Mouse (Mus musculus) liver, embryonic 13.5 days (tissue): ENCODE measurements at regions not wholly inside any gene's neighbourhood (a gene's known extent, or its start where the extent isn't known, plus 50 kb on each side); places are given as distances from the start of the nearest gene placed in this dataset.
A peak's percentile ranks its signal among the peaks of the same experiment; 100 is the strongest.

Source experiments
- ATAC-seq: fragments of 200-750 bp; cut with Nextera tagmentation; 2 replicates; pipeline ENCODE4 v1.8.0; 2017; ENCODE audit warnings: low read depth, mild to moderate bottlenecking, moderate number of reproducible peaks, moderate library complexity
- DNase-seq: peaks from one replicate; pipeline ENCODE4 v3.0.0; 2022
- H3K27ac ChIP-seq: fragments of 300-500 bp; sonication (generic); 2 replicates; pipeline ENCODE4 v1.5.1; 2015; ENCODE audit warnings: moderate library complexity, mild to moderate bottlenecking, inconsistent platforms
- H3K27me3 ChIP-seq: fragments of 300-500 bp; sonication (generic); 2 replicates; pipeline ENCODE4 v1.6.1; 2015; ENCODE audit warnings: mild to moderate bottlenecking, inconsistent platforms
- H3K36me3 ChIP-seq: fragments of 300-500 bp; sonication (generic); 2 replicates; pipeline ENCODE4 v1.6.1; 2015; ENCODE audit warnings: mild to moderate bottlenecking, inconsistent platforms
- H3K4me1 ChIP-seq: fragments of 300-500 bp; sonication (generic); replicated peaks from 2 replicates; pipeline ENCODE4 v1.6.1; 2015; ENCODE audit warnings: inconsistent platforms
- H3K4me2 ChIP-seq: fragments of 300-500 bp; sonication (generic); 2 replicates; pipeline ENCODE4 v1.6.1; 2015; ENCODE audit warnings: inconsistent platforms, mild to moderate bottlenecking, moderate library complexity
- H3K4me3 ChIP-seq: fragments of 300-500 bp; sonication (generic); replicated peaks from 2 replicates; pipeline ENCODE4 v1.5.1; 2015; ENCODE audit warnings: mild to moderate bottlenecking, inconsistent platforms
- H3K9ac ChIP-seq: fragments of 300-500 bp; sonication (generic); 2 replicates; pipeline ENCODE4 v1.6.1; 2015; ENCODE audit warnings: mild to moderate bottlenecking, inconsistent platforms
- H3K9me3 ChIP-seq: fragments of 300-500 bp; sonication (generic); replicated peaks from 2 replicates; pipeline ENCODE4 v1.6.1; 2016; ENCODE audit warnings: inconsistent platforms
- WGBS: fragments of 180-500 bp; shearing (Covaris S2); methylation state at CpG from one replicate; pipeline ENCODE4 v1.1.7; 2015; ENCODE audit not compliant: insufficient replicate concordance; 5-methylcytosine and 5-hydroxymethylcytosine counted together

DNA sequence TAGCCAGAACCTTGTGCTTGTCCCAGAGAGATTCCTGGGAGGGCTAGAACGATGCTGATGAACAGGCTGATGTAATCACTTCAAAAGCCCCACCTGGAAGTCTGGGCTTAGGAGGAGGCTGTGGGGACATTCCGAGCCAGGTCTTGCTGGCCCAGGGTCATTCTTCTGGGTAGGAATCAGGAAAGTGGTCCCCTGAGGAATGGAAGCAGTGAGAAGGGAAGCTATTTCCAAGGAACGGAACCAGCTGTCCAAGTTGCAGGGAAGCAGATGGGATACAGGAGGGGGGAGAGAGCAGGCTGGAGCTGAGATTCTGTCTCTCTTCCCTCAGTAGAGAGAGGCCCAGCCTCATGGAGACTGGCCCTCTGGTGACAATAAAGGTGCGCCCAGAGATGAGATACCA is 243.9 kb downstream of the Tcf7l2 start:
- Histone ChIP-seq H3K4me3 (no peak overlapping the region), H3K9ac (no peak overlapping the region), H3K4me1 (peaks cover 7% of the 10 kb centered on the region; the same call in 1 of the 2 replicates), H3K27me3 (no peaks in the 10 kb centered on the region), H3K27ac (no peak overlapping the region), H3K9me3 (no peaks in the 10 kb centered on the region), H3K36me3 (no peaks in the 10 kb centered on the region), H3K4me2 (no peak overlapping the region)
- no peak for ATAC-seq
- no peak for DNase-seq
- 72% methylated on average over 4 of the region's 4 CpGs for WGBS

DNA sequence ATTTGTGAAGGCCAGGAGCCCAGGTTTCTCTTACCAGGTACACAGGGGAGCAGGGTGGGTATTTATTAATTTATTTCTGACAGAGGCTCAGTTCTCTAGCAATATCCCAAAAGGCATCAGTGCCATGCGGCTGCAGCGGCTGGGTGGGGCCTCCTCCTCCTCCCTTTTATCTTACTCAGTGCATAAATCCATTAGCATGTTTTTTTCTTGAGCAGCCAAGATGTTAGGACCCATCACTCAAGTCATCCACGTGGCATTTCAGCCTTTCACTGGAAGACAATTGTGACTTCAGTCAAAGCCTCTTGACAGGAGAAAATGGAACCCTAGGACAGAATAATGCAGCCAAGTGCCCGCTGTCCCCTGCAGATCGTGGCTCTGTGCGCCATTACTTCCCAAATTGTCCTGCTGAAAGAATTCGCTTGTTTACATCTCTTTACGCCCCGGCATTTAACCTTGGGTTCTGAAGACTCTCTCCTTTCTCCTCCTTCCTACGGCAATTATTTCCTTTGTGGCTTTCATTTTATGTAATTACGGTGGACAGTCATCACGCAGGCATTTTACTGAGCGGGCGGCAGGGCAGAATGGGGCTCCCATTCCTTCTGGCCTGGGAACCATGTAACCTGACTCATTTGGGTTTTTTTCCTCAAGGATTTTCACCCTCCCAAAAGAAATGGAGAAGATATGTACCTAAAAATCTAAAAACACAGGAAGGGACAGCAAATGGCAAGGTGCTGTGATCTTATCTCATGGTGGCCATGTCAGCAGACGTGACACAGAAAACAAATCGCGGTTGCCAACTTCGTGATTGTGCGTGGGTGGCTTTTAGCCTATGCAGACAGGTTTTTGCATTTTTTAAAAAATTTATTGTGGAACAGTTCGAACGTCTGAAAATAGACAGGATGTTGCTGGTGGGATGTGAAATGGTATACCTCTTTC is 250.4 kb downstream of the Tcf7l2 start:
- Histone ChIP-seq H3K9me3 (no peaks in the 10 kb centered on the region), H3K36me3 (no peaks in the 10 kb centered on the region), H3K4me3 (no peak overlapping the region), H3K9ac (no peak overlapping the region), H3K27me3 (0 out of 2 replicates have a peak, but pooled peaks cover 2% of the 10 kb centered on the region), H3K27ac (no peak overlapping the region), H3K4me1 (peaks cover 17% of the 10 kb centered on the region), H3K4me2 (no peak overlapping the region)
- DNase-seq (no peak), ATAC-seq (peak; percentile 34; the same call in 1 of the 2 replicates)
- WGBS, result 70% methylated on average over 21 of the region's 21 CpGs

DNA sequence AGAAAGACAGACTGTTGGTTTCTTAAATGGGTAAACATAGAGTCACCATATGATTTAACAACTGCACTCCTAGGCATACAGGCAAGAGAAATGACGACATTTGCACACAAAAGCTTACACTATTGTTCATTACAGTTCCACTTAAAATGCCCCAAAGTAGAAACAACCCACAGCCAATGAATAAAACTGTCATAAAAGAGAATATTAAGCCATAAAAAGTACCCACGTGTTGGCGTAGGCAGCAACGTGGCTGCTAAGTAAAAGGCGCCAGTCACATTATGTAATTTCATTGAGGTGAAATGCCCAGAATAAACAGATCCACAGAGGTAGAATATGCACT is 251.1 kb downstream of the Tcf7l2 start:
- 0 out of 2 replicates have a peak, but pooled peaks cover 5% of the 10 kb centered on the region for H3K27me3 ChIP-seq
- no peak for ATAC-seq
- H3K4me1 ChIP-seq, result peaks cover 14% of the 10 kb centered on the region
- DNase-seq, result no peak
- WGBS, result 73% methylated on average over 5 of the region's 5 CpGs
- no peak overlapping the region for H3K4me2 ChIP-seq
- no peaks in the 10 kb centered on the region for H3K36me3 ChIP-seq
- H3K9me3 ChIP-seq, result no peaks in the 10 kb centered on the region
- H3K9ac ChIP-seq, result no peak overlapping the region
- H3K4me3 ChIP-seq, result no peak overlapping the region
- H3K27ac ChIP-seq, result no peak overlapping the region

DNA sequence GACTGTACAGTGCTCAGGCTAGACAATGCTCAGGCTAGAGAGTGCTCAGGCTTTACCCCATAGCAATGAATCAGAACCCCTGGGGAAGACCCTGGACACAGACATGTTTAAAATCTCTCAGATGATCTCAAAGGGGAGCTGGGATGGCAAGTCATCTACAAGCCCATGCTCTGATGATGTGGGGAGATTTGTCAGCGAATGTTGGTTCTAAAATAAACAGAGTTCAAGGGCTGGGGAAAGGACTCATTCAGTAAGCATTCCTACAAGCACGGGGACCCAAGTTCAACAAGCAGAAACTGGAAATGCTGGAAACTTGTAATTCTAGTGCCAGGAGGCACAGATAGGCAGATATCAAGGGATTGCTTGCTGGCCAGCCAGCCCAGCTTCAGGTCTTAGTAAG is 254.1 kb downstream of the Tcf7l2 start:
- H3K36me3 ChIP-seq, result no peaks in the 10 kb centered on the region
- H3K4me1 ChIP-seq, result peaks cover 10% of the 10 kb centered on the region
- H3K27ac ChIP-seq, result no peak overlapping the region
- ATAC-seq (no peak), DNase-seq (no peak)
- no peaks in the 10 kb centered on the region for H3K9me3 ChIP-seq
- H3K4me3 ChIP-seq, result no peak overlapping the region
- no peak overlapping the region for H3K9ac ChIP-seq
- H3K4me2 ChIP-seq, result no peak overlapping the region
- 44% methylated on average over 2 of the region's 2 CpGs for WGBS
- H3K27me3 ChIP-seq, result peaks cover 9% of the 10 kb centered on the region; the same call in 1 of the 2 replicates

DNA sequence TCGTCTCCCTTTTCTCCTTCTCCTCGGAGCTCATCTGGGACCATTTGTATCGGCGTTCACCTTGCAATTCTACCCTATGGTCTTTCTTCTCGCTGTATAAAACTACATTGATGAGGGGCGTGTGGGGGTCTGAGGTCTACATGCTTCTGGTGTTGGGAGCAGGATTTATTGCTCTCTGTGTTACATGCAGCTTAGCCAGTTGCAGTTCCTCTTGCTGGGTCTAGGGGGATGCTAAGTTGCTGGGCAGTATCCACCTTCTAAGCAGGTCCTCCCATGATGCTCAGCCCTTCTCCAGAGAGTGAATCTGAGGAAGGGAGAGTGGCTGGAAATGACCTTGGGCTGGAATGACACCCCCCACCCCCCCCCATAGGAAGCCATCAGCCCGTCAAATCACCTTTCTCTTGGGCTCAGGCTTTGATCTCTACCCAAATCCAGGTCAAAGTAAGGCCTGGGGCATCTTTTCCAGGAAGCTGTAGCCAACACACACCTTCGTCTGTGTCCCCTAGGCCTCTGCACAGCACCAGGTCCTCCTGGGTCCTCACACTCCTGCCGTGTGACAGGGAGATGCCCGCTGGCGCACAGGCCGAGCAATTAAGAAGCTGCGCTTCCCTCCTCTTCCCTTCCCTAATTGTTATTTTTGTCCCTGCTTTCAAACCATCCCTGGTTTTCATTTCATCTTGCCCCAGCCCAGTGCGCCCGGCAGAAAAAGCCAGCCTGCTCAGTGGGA is 257.0 kb downstream of the Tcf7l2 start:
- peaks cover 9% of the 10 kb centered on the region; the same call in 1 of the 2 replicates for H3K27me3 ChIP-seq
- ATAC-seq, result no peak
- H3K27ac ChIP-seq, result no peak overlapping the region
- H3K4me2 ChIP-seq, result no peak overlapping the region
- no peaks in the 10 kb centered on the region for H3K4me1 ChIP-seq
- no peak for DNase-seq
- no peak overlapping the region for H3K4me3 ChIP-seq
- no peaks in the 10 kb centered on the region for H3K9me3 ChIP-seq
- H3K36me3 ChIP-seq, result no peaks in the 10 kb centered on the region
- no peak overlapping the region for H3K9ac ChIP-seq
- WGBS, result 78% methylated on average over 15 of the region's 15 CpGs

DNA sequence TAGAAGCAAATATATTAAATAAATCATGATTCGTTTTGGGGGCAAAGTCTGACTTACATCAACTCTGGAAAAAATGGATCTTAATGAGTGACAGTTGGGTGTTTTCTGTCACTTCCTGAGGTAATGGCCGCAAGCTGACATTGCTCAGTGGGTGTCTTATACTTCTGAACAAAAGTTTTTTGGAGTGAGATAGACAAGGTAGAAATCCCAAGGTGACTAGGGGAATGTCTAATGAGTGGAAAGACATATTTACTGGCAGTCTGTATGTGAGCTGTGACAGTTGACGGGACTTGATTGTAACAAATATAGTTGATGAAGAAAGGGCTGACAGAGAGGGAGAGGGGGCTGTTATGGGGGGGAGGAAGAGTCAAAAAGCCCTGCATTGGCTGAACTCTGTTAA is 257.8 kb downstream of the Tcf7l2 start:
- Histone ChIP-seq H3K9me3 (no peaks in the 10 kb centered on the region), H3K9ac (no peak overlapping the region), H3K4me1 (no peaks in the 10 kb centered on the region), H3K4me3 (no peak overlapping the region), H3K36me3 (no peaks in the 10 kb centered on the region), H3K4me2 (no peak overlapping the region), H3K27ac (no peak overlapping the region), H3K27me3 (peaks cover 9% of the 10 kb centered on the region; the same call in 1 of the 2 replicates)
- ATAC-seq (no peak), DNase-seq (no peak)
- WGBS, result 70% methylated on average over 3 of the region's 3 CpGs

DNA sequence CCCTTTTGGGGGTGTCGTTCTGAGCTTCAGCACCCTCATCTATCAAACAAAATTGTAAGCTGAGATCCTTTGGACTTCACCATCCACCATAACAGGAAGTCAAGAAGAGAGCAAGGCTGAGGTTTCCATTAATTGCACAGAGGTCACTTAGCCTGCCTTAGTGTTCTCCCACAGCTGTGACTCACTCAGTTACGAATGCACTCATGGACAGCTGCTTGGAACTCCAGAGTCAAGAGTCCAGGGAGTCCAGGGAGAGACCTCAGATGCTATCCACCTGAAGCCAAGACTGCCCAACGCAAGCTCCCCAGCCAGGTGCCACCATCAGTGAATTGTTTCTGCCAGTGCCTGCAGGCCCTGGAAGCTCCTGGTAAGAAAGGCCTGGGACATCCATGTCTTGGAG is 259.8 kb downstream of the Tcf7l2 start:
- WGBS, result 58% methylated on average over 3 of the region's 3 CpGs
- H3K4me1 ChIP-seq, result no peaks in the 10 kb centered on the region
- H3K9ac ChIP-seq, result no peak overlapping the region
- no peaks in the 10 kb centered on the region for H3K36me3 ChIP-seq
- H3K9me3 ChIP-seq, result no peaks in the 10 kb centered on the region
- no peak for DNase-seq
- no peak overlapping the region for H3K27ac ChIP-seq
- no peak overlapping the region for H3K4me3 ChIP-seq
- peaks cover 9% of the 10 kb centered on the region; the same call in 1 of the 2 replicates for H3K27me3 ChIP-seq
- no peak for ATAC-seq
- H3K4me2 ChIP-seq, result no peak overlapping the region

DNA sequence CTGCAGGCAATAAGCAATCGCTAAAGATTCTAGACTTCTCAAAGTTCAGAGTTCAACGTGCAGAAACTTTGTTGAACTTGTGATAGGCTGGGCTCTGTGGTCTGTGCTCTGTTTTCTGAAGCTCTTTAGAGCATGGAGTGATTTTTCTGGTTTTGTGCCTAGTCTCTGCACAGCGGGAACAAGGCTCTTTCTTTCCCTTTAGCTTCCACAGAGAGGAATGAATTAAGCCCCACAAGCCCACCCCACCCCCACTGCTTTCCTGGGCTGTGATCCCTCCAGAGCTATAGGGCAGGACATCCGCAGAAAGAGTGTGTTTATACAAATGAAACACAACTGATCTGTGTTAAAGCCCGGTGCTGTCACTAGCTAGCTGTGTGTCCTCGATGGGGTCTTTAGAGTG is 264.3 kb downstream of the Tcf7l2 start:
- no peak overlapping the region for H3K4me2 ChIP-seq
- H3K36me3 ChIP-seq, result no peaks in the 10 kb centered on the region
- H3K9ac ChIP-seq, result no peak overlapping the region
- no peak overlapping the region; the same call in 1 of the 2 replicates for H3K27ac ChIP-seq
- DNase-seq (no peak), ATAC-seq (no peak)
- H3K9me3 ChIP-seq, result no peaks in the 10 kb centered on the region; the same call in 1 of the 2 replicates
- 0 out of 2 replicates have a peak, but pooled peaks cover 7% of the 10 kb centered on the region for H3K27me3 ChIP-seq
- no peaks in the 10 kb centered on the region for H3K4me1 ChIP-seq
- 57% methylated on average over 6 of the region's 6 CpGs for WGBS
- H3K4me3 ChIP-seq, result no peak overlapping the region

DNA sequence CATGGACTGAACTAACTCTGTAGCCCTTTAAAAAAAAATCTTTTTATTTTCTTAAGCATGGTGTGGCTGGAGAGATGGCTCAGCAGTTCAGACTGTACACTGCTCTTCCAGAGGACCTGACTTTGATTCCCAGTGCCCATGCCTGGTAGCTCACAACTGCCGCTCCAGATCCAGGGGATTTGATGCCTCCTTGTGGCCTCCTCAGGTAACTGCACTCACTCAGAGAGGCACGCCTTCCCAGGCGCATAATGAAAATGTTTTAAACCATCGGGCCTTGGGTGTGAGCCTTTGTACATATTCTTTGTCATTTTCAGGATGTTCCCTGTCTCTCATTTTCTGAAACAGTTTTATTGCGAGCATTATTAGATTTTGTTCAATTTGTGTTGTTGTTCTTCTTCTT is 265.8 kb downstream of the Tcf7l2 start:
- ATAC-seq (no peak), DNase-seq (no peak)
- Histone ChIP-seq H3K4me2 (no peak overlapping the region), H3K27ac (no peak overlapping the region), H3K4me3 (no peak overlapping the region), H3K36me3 (no peaks in the 10 kb centered on the region), H3K27me3 (0 out of 2 replicates have a peak, but pooled peaks cover 11% of the 10 kb centered on the region), H3K9ac (no peak overlapping the region), H3K4me1 (no peaks in the 10 kb centered on the region), H3K9me3 (no peaks in the 10 kb centered on the region; the same call in 1 of the 2 replicates)
- WGBS, result 87% methylated on average over 5 of the region's 5 CpGs

DNA sequence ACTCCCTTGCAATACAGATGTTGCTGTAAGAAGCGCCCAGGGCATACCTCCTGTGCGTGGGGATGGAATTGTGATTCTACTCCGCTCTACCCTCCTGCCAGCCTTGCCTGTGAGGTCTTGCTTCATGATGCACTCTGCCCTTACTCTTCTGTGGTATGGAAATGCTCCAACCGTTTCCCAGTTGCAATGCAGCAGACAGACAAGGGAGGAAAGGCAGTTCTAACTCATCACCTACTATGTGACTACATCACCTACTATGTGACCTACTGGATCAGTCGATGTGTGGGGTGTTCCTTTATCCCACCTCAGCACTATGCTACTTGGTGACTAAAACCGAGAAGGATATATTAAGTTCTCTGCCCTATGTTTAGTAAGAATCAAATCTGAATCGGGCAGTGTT is 269.1 kb downstream of the Tcf7l2 start:
- H3K4me1 ChIP-seq, result no peaks in the 10 kb centered on the region
- no peak for DNase-seq
- no peaks in the 10 kb centered on the region; the same call in 1 of the 2 replicates for H3K9me3 ChIP-seq
- no peak overlapping the region for H3K27ac ChIP-seq
- H3K4me3 ChIP-seq, result no peak overlapping the region
- WGBS, result 68% methylated on average over 7 of the region's 7 CpGs
- no peak overlapping the region for H3K4me2 ChIP-seq
- H3K27me3 ChIP-seq, result 0 out of 2 replicates have a peak, but pooled peaks cover 13% of the 10 kb centered on the region
- H3K36me3 ChIP-seq, result no peaks in the 10 kb centered on the region
- ATAC-seq, result no peak
- no peak overlapping the region for H3K9ac ChIP-seq

DNA sequence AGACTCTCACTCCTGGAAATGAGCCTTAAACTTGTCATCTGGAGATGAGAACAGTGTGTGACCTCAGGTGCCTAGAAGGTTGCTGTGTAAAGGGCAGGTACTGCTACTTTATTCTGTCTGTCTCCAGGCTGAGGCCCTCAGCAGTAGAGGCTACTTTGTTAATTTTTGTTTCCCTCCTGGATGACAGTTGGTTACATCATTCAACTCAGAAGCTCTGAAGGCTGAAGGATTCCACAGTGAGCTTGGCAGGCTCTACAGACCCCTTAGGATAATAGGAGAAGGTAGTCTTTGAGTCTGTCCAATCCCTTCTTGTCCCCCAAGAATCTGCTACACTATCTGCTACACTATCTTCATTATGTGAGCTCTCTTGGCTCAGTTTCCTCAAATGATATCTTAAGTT is 269.7 kb downstream of the Tcf7l2 start:
- DNase-seq, result no peak
- no peaks in the 10 kb centered on the region for H3K4me1 ChIP-seq
- no peak overlapping the region for H3K4me2 ChIP-seq
- no peaks in the 10 kb centered on the region; the same call in 1 of the 2 replicates for H3K9me3 ChIP-seq
- no peak for ATAC-seq
- no peaks in the 10 kb centered on the region for H3K36me3 ChIP-seq
- no peak overlapping the region for H3K27ac ChIP-seq
- no peak overlapping the region for H3K9ac ChIP-seq
- 0 out of 2 replicates have a peak, but pooled peaks cover 13% of the 10 kb centered on the region for H3K27me3 ChIP-seq
- no peak overlapping the region for H3K4me3 ChIP-seq
